In genomic region chr11:59094213-59094612, GRCm38 (mm10) we compare ENCODE assay signal across 9 mouse cellular contexts. TPM values are rescaled to one million over a fixed set of nuclear protein-coding genes. Genes with fewer than 3 reads are reported as not detected.
DNase-seq lines count a peak whose midpoint lies in the region; ATAC-seq and TF ChIP-seq lines count a peak whose summit lies in the region.
"Had no signal": no experiment of that assay in that cellular context is flagged by ENCODE, and none has a peak within 500 bp of the region (broad histone marks: within the 10 kb centered on the region; RNA-seq: fewer than 3 reads in every experiment).

No protein-coding gene starts in this region.

- H3K4me2 ChIP-seq in neural tube, embryonic 15.5 days: no peak overlapping the region
- H3K4me2 ChIP-seq: embryonic facial prominence, embryonic 12.5 days had no signal

- TF ChIP-seq CTCF in heart, adult 2 months (IDR thresholded peaks at IDR 0.05): peak; percentile 61

- no peak for TF ChIP-seq EP300 in heart, adult 2 months (IDR thresholded peaks at IDR 0.05; ENCODE audit: insufficient read depth, low read depth, low read length)

- intact Hi-C loops in heart, adult 2 months (cut with DNase I): no loop called here
- intact Hi-C loops in heart, postnatal 36 days (cut with DNase I): no loop called here
- intact Hi-C loops in left cerebral cortex, postnatal 10 days (cut with DNase I): loop anchor here (10.0 kb wide), 1 partner anchor 201 kb away; the partner anchor contains the start of gene Wnt3a

- H3K79me2 ChIP-seq in heart, adult 2 months (replicated peaks; ENCODE audit: control insufficient read depth, insufficient read depth, low read length): no peaks in the 10 kb centered on the region; the same call in 1 of the 2 replicates

- 65% methylated on average over 4 of the region's 4 CpGs for WGBS in heart, adult 2 months
- WGBS in neural tube, embryonic 15.5 days: 73% methylated on average over 4 of the region's 4 CpGs

- ATAC-seq in neural tube, embryonic 15.5 days (ENCODE audit: low FRiP score): no peak
- 0 out of 2 replicates have a peak, but pooled peaks have one; percentile 30 for ATAC-seq in granulocyte monocyte progenitor cell, adult 5-6 weeks (replicated peaks; ENCODE audit: poor library complexity, severe bottlenecking)

- DNase-seq in heart, adult 2 months: no peak
- DNase-seq in heart, postnatal 36 days: no peak
- DNase-seq in neural tube, embryonic 10.5 days (ENCODE audit: extremely low spot score, low spot score): peak; percentile 16
- peak; percentile 17 for DNase-seq in thymus, postnatal 25 days
- no peak for DNase-seq in left cerebral cortex, postnatal 10 days (ENCODE audit: extremely low spot score in 1 of 2, low spot score in 2 of 2)
- no peak for DNase-seq in urinary bladder, postnatal 10 days (ENCODE audit: low spot score)

- no peak for TF ChIP-seq POLR2A in heart, adult 2 months (IDR thresholded peaks at IDR 0.05; ENCODE audit: insufficient read depth, low read depth, low read length)

- no peak overlapping the region for H3K4me3 ChIP-seq in heart, adult 2 months
- H3K4me3 ChIP-seq in neural tube, embryonic 15.5 days (replicated peaks): no peak overlapping the region
- H3K4me3 ChIP-seq: embryonic facial prominence, embryonic 12.5 days had no signal

- H3K27me3 ChIP-seq in heart, adult 2 months (ENCODE audit: control insufficient read depth, insufficient read depth, low read length): no peaks in the 10 kb centered on the region
- no peaks in the 10 kb centered on the region for H3K27me3 ChIP-seq in neural tube, embryonic 15.5 days (replicated peaks)
- H3K27me3 ChIP-seq: embryonic facial prominence, embryonic 12.5 days had no signal

- no peak overlapping the region for H3K27ac ChIP-seq in heart, adult 2 months
- H3K27ac ChIP-seq in neural tube, embryonic 15.5 days (replicated peaks): no peak overlapping the region
- H3K27ac ChIP-seq: embryonic facial prominence, embryonic 12.5 days had no signal

- no peak overlapping the region for H3K9ac ChIP-seq in heart, adult 2 months (ENCODE audit: low read depth, low read length)
- H3K9ac ChIP-seq in neural tube, embryonic 15.5 days (replicated peaks): no peak overlapping the region
- H3K9ac ChIP-seq: embryonic facial prominence, embryonic 12.5 days had no signal

- no peaks in the 10 kb centered on the region for H3K4me1 ChIP-seq in heart, adult 2 months (ENCODE audit: control insufficient read depth, insufficient read depth, low read length)
- H3K4me1 ChIP-seq in neural tube, embryonic 15.5 days: no peaks in the 10 kb centered on the region
- H3K4me1 ChIP-seq: embryonic facial prominence, embryonic 12.5 days had no signal

- H3K9me3 ChIP-seq in neural tube, embryonic 15.5 days (replicated peaks): no peaks in the 10 kb centered on the region
- H3K9me3 ChIP-seq: embryonic facial prominence, embryonic 12.5 days had no signal

- H3K36me3 ChIP-seq in heart, adult 2 months (ENCODE audit: control insufficient read depth, insufficient read depth, low read length): no peaks in the 10 kb centered on the region; the same call in 1 of the 2 replicates
- no peaks in the 10 kb centered on the region for H3K36me3 ChIP-seq in neural tube, embryonic 15.5 days
- H3K36me3 ChIP-seq: embryonic facial prominence, embryonic 12.5 days had no signal

RNA-seq across cellular contexts. Expression of gene Obscn, which starts 42.0 kb away (rescaled TPM):
- 100 to 1,000 TPM; 667 to 894 TPM for total RNA-seq in heart, adult 2 months (2021)
- polyA plus RNA-seq in heart, adult 2 months (2012; rRNA removed): 315 and 368 TPM in 2 replicates
- total RNA-seq in heart, postnatal 36 days (2021): 100 to 1,000 TPM; 725 to 820 TPM
- 0.72 and 0.91 TPM in 2 replicates for polyA plus RNA-seq in neural tube, embryonic 15.5 days (2015; fragmentation: Nextera tagmentation; extraction: Ambion mirVana)
- total RNA-seq in granulocyte monocyte progenitor cell, adult 5-6 weeks (2014; fragmentation: Nextera tagmentation): not detected in 2 replicates
- not detected in 2 replicates for total RNA-seq in granulocyte monocyte progenitor cell, adult 5-6 weeks (2017)
- 1 to 10 TPM; 2.1 to 2.3 TPM for total RNA-seq in left cerebral cortex, postnatal 10 days (2021)

Comparison
In these comparisons a context has a peak if more than half of its experiments do, and no peak if none do; other contexts are left out.
1. DNase-seq: peak in neural tube, embryonic 10.5 days (single experiment) and thymus, postnatal 25 days (single experiment); none in heart, adult 2 months (0 of 2), heart, postnatal 36 days (0 of 2), left cerebral cortex, postnatal 10 days (0 of 2) and urinary bladder, postnatal 10 days (single experiment).
2. RNA of gene Obscn, which starts 42.0 kb away (total RNA-seq): 667 to 894 TPM in heart, adult 2 months and 725 to 820 TPM in heart, postnatal 36 days; 2.1 to 2.3 TPM in left cerebral cortex, postnatal 10 days and not detected in granulocyte monocyte progenitor cell, adult 5-6 weeks; every median in the first group is over 100 times any median in the second.